18 mouse cellular contexts compared by ENCODE assay signal in genomic region chr4:128796788-128797187, GRCm38 (mm10). TPM values are rescaled to one million over a fixed set of nuclear protein-coding genes. Genes with fewer than 3 reads are reported as not detected.
DNase-seq lines count a peak whose midpoint lies in the region; ATAC-seq lines count a peak whose summit lies in the region.
"Had no signal": no experiment of that assay in that cellular context is flagged by ENCODE, and none has a peak within 500 bp of the region (broad histone marks: within the 10 kb centered on the region; RNA-seq: fewer than 3 reads in every experiment).

No protein-coding gene starts in this region.

- no peak overlapping the region for H3K4me3 ChIP-seq in forebrain, embryonic 12.5 days (replicated peaks)
- H3K4me3 ChIP-seq in forebrain, embryonic 16.5 days (replicated peaks; ENCODE audit: low read length), result no peak overlapping the region
- no peak overlapping the region for H3K4me3 ChIP-seq in kidney, embryonic 15.5 days (replicated peaks)
- no peak overlapping the region for H3K4me3 ChIP-seq in kidney, embryonic 16.5 days (ENCODE audit: low read length)
- no peak overlapping the region for H3K4me3 ChIP-seq in midbrain, embryonic 13.5 days (replicated peaks)
- H3K4me3 ChIP-seq in midbrain, embryonic 16.5 days (ENCODE audit: low read depth, low read length), result no peak overlapping the region
- H3K4me3 ChIP-seq: erythroblast, embryonic 14.5 days; gastrocnemius, adult 2 months; heart, embryonic 12.5 days; left cerebral cortex, adult 2 months; limb, embryonic 12.5 days had no signal

- no peak for DNase-seq in embryo, embryonic 11 days
- no peak for DNase-seq in retina, postnatal 1 day
- DNase-seq: adrenal gland, postnatal 10 days; cerebellum, adult 11 months; cerebellum, postnatal 14 days; gastrocnemius, adult 2 months; lung, postnatal 10 days had no signal

- 78% methylated on average over 8 of the region's 8 CpGs for WGBS in forebrain, embryonic 12.5 days
- WGBS in forebrain, embryonic 16.5 days, result 76% methylated on average over 8 of the region's 8 CpGs
- 41% methylated on average over 8 of the region's 8 CpGs for WGBS in kidney, embryonic 15.5 days
- WGBS in kidney, embryonic 16.5 days, result 37% methylated on average over 8 of the region's 8 CpGs
- 58% methylated on average over 8 of the region's 8 CpGs for WGBS in midbrain, embryonic 13.5 days
- 53% methylated on average over 8 of the region's 8 CpGs for WGBS in midbrain, embryonic 16.5 days

- H3K9me3 ChIP-seq in forebrain, embryonic 12.5 days, result no peaks in the 10 kb centered on the region
- H3K9me3 ChIP-seq in forebrain, embryonic 16.5 days (ENCODE audit: control insufficient read depth, low read length), result no peaks in the 10 kb centered on the region
- no peaks in the 10 kb centered on the region for H3K9me3 ChIP-seq in kidney, embryonic 15.5 days (replicated peaks)
- no peaks in the 10 kb centered on the region for H3K9me3 ChIP-seq in kidney, embryonic 16.5 days (ENCODE audit: low read length)
- no peaks in the 10 kb centered on the region for H3K9me3 ChIP-seq in midbrain, embryonic 13.5 days
- H3K9me3 ChIP-seq in midbrain, embryonic 16.5 days (replicated peaks; ENCODE audit: control insufficient read depth, low read length, poor library complexity, severe bottlenecking), result no peaks in the 10 kb centered on the region
- H3K9me3 ChIP-seq: heart, embryonic 12.5 days; limb, embryonic 12.5 days had no signal

- 0 out of 2 replicates have a peak overlapping the region, but pooled peaks have one; percentile 70 for H3K27ac ChIP-seq in forebrain, embryonic 12.5 days
- H3K27ac ChIP-seq in forebrain, embryonic 16.5 days (ENCODE audit: low read length), result no peak overlapping the region
- H3K27ac ChIP-seq in kidney, embryonic 15.5 days, result no peak overlapping the region
- no peak overlapping the region for H3K27ac ChIP-seq in kidney, embryonic 16.5 days (ENCODE audit: low read length)
- H3K27ac ChIP-seq in midbrain, embryonic 13.5 days, result peak overlapping the region; percentile 35; the same call in 1 of the 2 replicates
- H3K27ac ChIP-seq in midbrain, embryonic 16.5 days (ENCODE audit: low read length), result no peak overlapping the region
- H3K27ac ChIP-seq: gastrocnemius, adult 2 months; left cerebral cortex, adult 2 months; stomach, postnatal 0 days had no signal

- H3K4me1 ChIP-seq in forebrain, embryonic 12.5 days, result peaks cover 61% of the 10 kb centered on the region
- H3K4me1 ChIP-seq in forebrain, embryonic 16.5 days (replicated peaks; ENCODE audit: control insufficient read depth, insufficient read depth, low read length), result peaks cover 25% of the 10 kb centered on the region
- H3K4me1 ChIP-seq in kidney, embryonic 15.5 days, result peaks cover 83% of the 10 kb centered on the region
- H3K4me1 ChIP-seq in kidney, embryonic 16.5 days (ENCODE audit: insufficient read depth, low read length), result peaks cover 55% of the 10 kb centered on the region
- H3K4me1 ChIP-seq in midbrain, embryonic 13.5 days (replicated peaks), result peaks cover 65% of the 10 kb centered on the region
- peaks cover 20% of the 10 kb centered on the region for H3K4me1 ChIP-seq in midbrain, embryonic 16.5 days (ENCODE audit: control insufficient read depth, insufficient read depth, low read length)

- H3K4me2 ChIP-seq in forebrain, embryonic 12.5 days, result no peak overlapping the region
- H3K4me2 ChIP-seq in forebrain, embryonic 16.5 days (ENCODE audit: low read length), result no peak overlapping the region
- H3K4me2 ChIP-seq in kidney, embryonic 15.5 days, result no peak overlapping the region
- no peak overlapping the region for H3K4me2 ChIP-seq in kidney, embryonic 16.5 days (replicated peaks; ENCODE audit: low read depth, low read length)
- no peak overlapping the region for H3K4me2 ChIP-seq in midbrain, embryonic 13.5 days (replicated peaks)
- no peak overlapping the region for H3K4me2 ChIP-seq in midbrain, embryonic 16.5 days (ENCODE audit: low read length)

- H3K27me3 ChIP-seq in forebrain, embryonic 12.5 days, result no peaks in the 10 kb centered on the region
- no peaks in the 10 kb centered on the region for H3K27me3 ChIP-seq in forebrain, embryonic 16.5 days (replicated peaks; ENCODE audit: control insufficient read depth, insufficient read depth, low read length)
- H3K27me3 ChIP-seq in kidney, embryonic 15.5 days, result no peaks in the 10 kb centered on the region
- no peaks in the 10 kb centered on the region for H3K27me3 ChIP-seq in kidney, embryonic 16.5 days (ENCODE audit: insufficient read depth, low read length)
- no peaks in the 10 kb centered on the region for H3K27me3 ChIP-seq in midbrain, embryonic 13.5 days
- H3K27me3 ChIP-seq in midbrain, embryonic 16.5 days (ENCODE audit: control insufficient read depth, insufficient read depth, low read depth, low read length), result no peaks in the 10 kb centered on the region
- H3K27me3 ChIP-seq: heart, embryonic 12.5 days; limb, embryonic 12.5 days had no signal

- no peak for ATAC-seq in forebrain, embryonic 12.5 days (ENCODE audit: low FRiP score)
- ATAC-seq in forebrain, embryonic 16.5 days, result no peak
- peak; percentile 52; the same call in 1 of the 2 replicates for ATAC-seq in kidney, embryonic 15.5 days (replicated peaks; ENCODE audit: low FRiP score)
- no peak; the same call in 1 of the 2 replicates for ATAC-seq in kidney, embryonic 16.5 days (ENCODE audit: low FRiP score, low TSS enrichment)
- ATAC-seq in midbrain, embryonic 13.5 days, result no peak
- no peak for ATAC-seq in midbrain, embryonic 16.5 days

- no peak overlapping the region for H3K9ac ChIP-seq in forebrain, embryonic 12.5 days
- no peak overlapping the region for H3K9ac ChIP-seq in forebrain, embryonic 16.5 days (replicated peaks; ENCODE audit: low read depth, low read length)
- no peak overlapping the region for H3K9ac ChIP-seq in kidney, embryonic 15.5 days
- no peak overlapping the region for H3K9ac ChIP-seq in kidney, embryonic 16.5 days (replicated peaks; ENCODE audit: low read length)
- no peak overlapping the region for H3K9ac ChIP-seq in midbrain, embryonic 13.5 days (replicated peaks)
- H3K9ac ChIP-seq in midbrain, embryonic 16.5 days (ENCODE audit: low read depth, low read length), result no peak overlapping the region
- H3K9ac ChIP-seq: heart, embryonic 12.5 days; limb, embryonic 12.5 days had no signal

- peaks cover 31% of the 10 kb centered on the region for H3K36me3 ChIP-seq in forebrain, embryonic 12.5 days (replicated peaks)
- no peaks in the 10 kb centered on the region for H3K36me3 ChIP-seq in forebrain, embryonic 16.5 days (ENCODE audit: control insufficient read depth, insufficient read depth)
- peaks cover 8% of the 10 kb centered on the region; the same call in 1 of the 2 replicates for H3K36me3 ChIP-seq in kidney, embryonic 15.5 days
- peaks cover 7% of the 10 kb centered on the region for H3K36me3 ChIP-seq in kidney, embryonic 16.5 days (ENCODE audit: insufficient read depth, low read length)
- H3K36me3 ChIP-seq in midbrain, embryonic 13.5 days, result peaks cover 7% of the 10 kb centered on the region; the same call in 1 of the 2 replicates
- H3K36me3 ChIP-seq in midbrain, embryonic 16.5 days (ENCODE audit: control insufficient read depth, insufficient read depth, low read length), result no peaks in the 10 kb centered on the region

RNA-seq across cellular contexts. Expression of gene Zfp362, which starts 9.1 kb away (rescaled TPM):
- 41.9 and 43.7 TPM in 2 replicates for polyA plus RNA-seq in forebrain, embryonic 12.5 days (2016; fragmentation: Nextera tagmentation; extraction: Ambion mirVana)
- polyA plus RNA-seq in forebrain, embryonic 16.5 days (2015; fragmentation: Nextera tagmentation; extraction: Ambion mirVana), result 45.2 and 47.6 TPM in 2 replicates
- polyA plus RNA-seq in kidney, embryonic 15.5 days (2015; fragmentation: Nextera tagmentation; extraction: Ambion mirVana), result 37.5 and 43.8 TPM in 2 replicates
- polyA plus RNA-seq in kidney, embryonic 16.5 days (2015; fragmentation: Nextera tagmentation; extraction: Ambion mirVana), result 46.1 and 47.5 TPM in 2 replicates
- polyA plus RNA-seq in midbrain, embryonic 13.5 days (2015; fragmentation: Nextera tagmentation; extraction: Ambion mirVana), result 38.8 and 44.0 TPM in 2 replicates
- 30.8 and 32.8 TPM in 2 replicates for polyA plus RNA-seq in midbrain, embryonic 16.5 days (2015; fragmentation: Nextera tagmentation; extraction: Ambion mirVana)

RNA-seq across cellular contexts. Expression of gene A3galt2, which starts 41.6 kb away (rescaled TPM):
- polyA plus RNA-seq in forebrain, embryonic 12.5 days (2016; fragmentation: Nextera tagmentation; extraction: Ambion mirVana), result 0.38 and 0.57 TPM in 2 replicates
- 0.43 and 0.63 TPM in 2 replicates for polyA plus RNA-seq in forebrain, embryonic 16.5 days (2015; fragmentation: Nextera tagmentation; extraction: Ambion mirVana)
- 0.22 and 0.28 TPM in 2 replicates for polyA plus RNA-seq in kidney, embryonic 15.5 days (2015; fragmentation: Nextera tagmentation; extraction: Ambion mirVana)
- 0.24 and 0.35 TPM in 2 replicates for polyA plus RNA-seq in kidney, embryonic 16.5 days (2015; fragmentation: Nextera tagmentation; extraction: Ambion mirVana)
- 0.23 and 0.58 TPM in 2 replicates for polyA plus RNA-seq in midbrain, embryonic 13.5 days (2015; fragmentation: Nextera tagmentation; extraction: Ambion mirVana)
- 0.14 and 0.29 TPM in 2 replicates for polyA plus RNA-seq in midbrain, embryonic 16.5 days (2015; fragmentation: Nextera tagmentation; extraction: Ambion mirVana)
- polyA plus RNA-seq: erythroblast, embryonic 14.5 days; stomach, postnatal 0 days had no signal

Comparison
In these comparisons a context has a peak if more than half of its experiments do, and no peak if none do; other contexts are left out.
1. H3K27ac ChIP-seq: peak in forebrain, embryonic 12.5 days (single experiment) and midbrain, embryonic 13.5 days (single experiment); none in forebrain, embryonic 16.5 days (single experiment), kidney, embryonic 15.5 days (single experiment), kidney, embryonic 16.5 days (single experiment) and midbrain, embryonic 16.5 days (single experiment).